Mouse (Mus musculus): ENCODE measurements around the gene Tdrd1.
"Not testable (repeated sequence)": the region's sequence is repeated elsewhere in the genome, so short reads cannot be mapped to it uniquely, and the experiment has no call there.

Tdrd1 gene

DNA sequence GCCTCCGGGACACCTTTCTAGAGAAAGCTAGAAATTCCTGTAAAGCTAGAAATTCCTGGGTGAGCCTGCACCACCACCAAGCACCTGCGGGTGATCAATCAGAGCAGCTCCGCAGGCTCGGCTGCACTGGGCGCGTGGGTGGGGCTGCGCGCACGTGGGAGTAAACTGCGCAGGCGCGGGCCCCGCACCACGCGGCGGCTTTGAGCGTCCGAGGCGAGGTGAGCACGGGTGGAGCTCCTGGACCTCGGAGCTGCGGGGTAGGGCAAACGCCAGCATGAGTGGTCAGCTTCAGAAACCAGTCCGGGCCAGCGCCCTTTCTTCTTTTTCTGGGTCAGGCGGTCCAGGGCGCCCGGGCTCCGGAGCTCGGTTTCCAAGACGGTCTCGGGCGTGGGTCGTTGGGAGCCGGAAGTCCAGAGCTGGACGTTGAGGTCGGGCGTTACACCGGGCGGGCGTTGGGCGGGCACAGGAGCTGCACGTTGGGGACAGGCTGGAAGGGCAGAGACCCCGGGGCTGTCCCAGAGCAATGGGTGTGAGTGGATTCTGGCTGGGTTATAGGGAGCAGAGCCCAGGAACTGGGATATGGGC is at the start of gene Tdrd1:
Gene Tdrd1, plus strand, starts transcription at position 163 of the 585 bp plus-strand sequence.
- DNase-seq (ENCODE audit: low read depth): no peak

DNA sequence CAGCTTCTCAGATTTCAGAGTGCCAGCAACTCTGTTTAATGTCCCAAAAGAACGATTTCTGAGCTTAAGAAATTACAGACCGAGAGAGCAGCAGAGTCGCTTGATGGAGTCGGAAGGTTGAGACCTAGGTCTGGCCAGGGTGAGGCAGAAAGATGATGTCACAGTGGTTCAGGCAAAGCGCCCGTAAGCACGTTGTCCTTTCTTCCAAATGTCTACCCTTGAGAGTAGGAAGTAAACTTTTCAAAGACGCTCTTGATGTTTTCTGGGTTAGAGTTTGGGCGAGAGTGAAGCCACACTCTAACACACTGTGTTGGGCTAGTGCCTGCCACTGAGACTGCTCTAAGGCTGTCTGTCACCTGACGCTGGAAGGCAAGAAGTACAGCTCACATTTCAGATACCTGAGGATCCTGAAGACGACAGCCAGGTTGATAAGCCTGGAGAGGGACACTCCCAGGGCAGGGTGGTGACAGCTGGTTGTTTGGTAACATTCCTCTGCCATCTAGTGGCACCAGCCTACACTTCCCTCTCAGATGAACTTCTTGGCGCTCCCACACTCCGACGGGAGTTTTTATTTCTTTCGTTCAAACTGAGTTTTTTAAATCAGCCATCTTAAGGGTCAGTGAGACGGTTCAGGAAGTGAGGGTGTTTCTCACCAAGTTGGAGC is 49.2 kb upstream of the Tdrd1 start:
- DNase-seq (ENCODE audit: low read depth): peak; percentile 60

DNA sequence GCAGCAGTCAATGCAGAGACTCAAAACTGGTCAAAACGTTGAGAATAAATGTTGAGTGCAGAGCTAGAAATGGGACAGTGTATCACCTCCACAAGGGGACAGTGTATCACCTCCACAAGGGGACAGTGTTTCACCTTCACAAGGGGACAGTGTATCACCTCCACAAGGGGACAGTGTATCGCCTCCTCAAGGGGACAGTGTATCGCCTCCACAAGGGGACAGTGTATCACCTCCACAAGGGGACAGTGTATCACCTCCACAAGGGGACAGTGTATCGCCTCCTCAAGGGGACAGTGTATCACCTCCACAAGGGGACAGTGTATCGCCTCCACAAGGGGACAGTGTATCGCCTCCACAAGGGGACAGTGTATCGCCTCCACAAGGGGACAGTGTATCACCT is 47.5 kb upstream of the Tdrd1 start:
- DNase-seq (ENCODE audit: low read depth): not testable (repeated sequence)

DNA sequence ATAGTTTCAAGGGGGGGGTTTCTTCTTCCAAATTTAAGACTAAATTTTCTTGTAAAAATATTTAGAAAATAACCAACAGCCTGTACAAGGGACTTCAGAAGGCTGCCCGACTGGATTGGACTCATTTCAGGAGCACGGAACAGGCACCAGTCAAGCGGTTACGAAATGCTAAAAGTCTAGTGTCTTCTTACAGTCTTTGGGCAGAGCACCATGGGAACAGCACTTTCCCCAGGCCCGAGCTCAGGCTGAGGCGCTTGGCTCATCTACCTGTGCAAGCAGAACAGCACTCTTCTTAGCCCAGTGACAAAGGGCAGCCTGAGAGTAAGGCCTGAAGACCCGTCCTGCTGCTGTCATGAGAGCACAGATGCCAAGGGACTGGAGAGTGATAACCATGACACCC is 38.1 kb upstream of the Tdrd1 start:
- no peak for DNase-seq (ENCODE audit: low read depth)

DNA sequence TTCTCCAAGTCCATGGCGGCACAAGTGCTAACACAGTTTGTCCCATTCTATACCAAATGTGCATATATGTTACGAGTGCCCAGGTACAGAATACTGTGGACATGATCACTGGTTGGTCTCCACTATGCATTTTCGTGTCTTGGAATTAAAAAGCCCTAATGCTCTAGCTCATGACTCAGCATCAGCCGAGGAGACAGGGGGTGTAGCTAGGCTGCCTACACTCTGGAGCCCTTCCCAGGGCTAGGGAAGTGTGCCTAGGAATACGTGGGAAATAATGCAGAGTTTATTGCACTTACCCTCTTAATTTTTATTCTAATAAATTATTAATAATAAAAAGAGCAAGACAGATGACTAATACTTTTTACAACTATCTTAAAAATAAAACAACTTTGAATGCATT is 37.1 kb upstream of the Tdrd1 start:
- DNase-seq (ENCODE audit: low read depth): no peak

DNA sequence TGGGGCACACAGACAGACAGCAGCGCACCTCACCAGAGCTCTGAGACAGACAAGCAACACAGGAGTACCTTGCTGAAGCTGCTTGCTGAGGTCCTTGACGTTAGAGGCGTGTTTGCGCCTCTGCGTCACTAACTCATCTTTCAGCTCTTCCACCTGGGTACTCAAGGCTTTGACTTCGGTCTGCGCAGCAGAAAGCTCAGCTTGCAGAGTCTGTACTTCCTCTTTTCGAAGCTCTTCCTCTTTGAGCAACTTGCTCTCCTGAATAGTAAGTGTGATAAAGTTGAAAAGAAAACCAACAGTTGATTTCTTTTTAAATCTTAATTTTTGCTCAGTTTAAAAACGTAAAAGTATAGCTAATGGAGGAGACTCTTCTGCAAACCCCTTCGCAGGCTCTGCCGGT is 28.6 kb upstream of the Tdrd1 start:
- DNase-seq (ENCODE audit: low read depth): no peak

DNA sequence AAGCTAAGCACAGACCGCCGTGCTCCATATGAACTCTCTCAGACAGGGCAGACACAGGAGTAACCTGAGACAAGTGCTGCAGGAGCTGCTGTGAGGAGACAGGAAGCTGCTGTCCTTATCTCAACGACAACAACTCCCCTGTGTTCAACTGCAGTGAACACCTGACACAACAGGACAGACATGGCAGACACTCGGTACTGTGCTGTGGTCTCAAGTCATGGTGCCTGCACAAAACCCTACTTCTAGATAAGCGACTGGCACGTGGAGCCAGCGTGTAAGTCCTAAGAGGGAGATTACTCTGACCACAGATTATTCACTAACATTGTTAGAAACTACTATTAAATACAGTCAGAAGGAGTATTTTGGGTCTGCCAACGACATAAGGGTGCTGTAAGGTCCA is 25.8 kb upstream of the Tdrd1 start:
- DNase-seq (ENCODE audit: low read depth): no peak

DNA sequence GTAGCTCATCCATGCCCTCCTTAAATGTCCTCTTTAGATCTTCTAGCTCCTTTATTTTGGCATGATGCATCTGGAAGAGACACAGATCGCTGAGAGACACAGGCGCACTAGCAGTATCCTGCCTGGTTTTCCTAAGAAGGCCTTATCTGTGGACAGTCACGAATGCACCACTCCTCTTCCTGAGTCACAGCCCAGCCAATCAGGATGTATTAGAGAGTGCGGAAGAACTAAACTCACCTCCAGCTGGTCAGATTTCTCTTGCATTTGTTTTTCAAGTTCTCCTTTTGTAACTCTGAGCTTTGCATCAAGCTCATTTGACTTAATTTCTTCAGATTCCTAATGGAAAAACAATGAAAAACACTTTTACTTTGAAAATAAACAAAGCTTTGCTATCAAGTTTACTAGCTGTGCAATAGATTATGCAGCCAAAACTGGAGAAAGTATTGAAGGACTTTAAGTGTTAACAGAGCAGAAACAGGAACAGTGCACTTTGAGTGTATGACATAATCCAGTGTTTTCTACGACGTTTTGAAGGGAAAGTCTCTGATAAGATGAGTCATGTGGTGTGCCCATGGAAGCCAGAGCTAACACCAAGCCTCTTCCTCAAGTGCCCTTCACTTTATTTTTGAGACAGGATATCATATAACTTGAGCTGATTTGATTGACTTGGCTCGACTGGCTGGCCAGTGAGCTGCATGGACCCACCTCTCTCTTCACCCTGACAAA is 24.9 kb upstream of the Tdrd1 start:
- no peak for DNase-seq (ENCODE audit: low read depth)

DNA sequence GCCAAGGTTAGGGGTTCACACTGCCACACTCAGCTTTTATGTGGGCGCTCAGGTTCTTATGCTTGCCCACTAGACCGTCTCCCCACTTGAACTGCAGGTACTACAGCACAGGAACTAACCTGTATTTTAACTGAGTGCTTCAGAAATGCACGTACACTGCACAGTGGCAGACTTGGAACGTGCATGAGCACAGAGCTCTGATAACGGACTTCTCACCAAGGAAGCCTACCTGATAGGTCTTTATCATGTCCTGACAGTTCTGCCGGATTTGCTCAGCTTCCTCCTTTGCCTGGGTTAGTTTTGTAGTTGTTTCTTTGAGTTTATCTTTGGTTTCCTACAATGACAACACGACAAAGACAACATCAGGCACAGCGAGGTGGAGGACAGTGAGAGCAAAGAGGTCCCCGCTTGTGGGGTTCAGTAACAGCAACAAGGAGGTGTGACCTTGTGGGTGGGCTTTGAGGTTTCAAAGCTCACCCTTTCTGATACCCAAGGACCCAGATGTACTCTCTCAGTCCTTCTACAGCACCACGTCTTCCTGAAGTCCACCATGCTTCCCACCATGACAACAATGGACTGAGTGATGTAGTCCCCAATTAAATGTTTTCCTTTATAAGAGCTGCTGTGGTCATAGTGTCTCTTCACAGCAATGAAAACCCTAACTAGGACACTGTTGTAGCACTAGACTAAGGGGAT is 24.2 kb upstream of the Tdrd1 start:
- DNase-seq (ENCODE audit: low read depth): no peak

DNA sequence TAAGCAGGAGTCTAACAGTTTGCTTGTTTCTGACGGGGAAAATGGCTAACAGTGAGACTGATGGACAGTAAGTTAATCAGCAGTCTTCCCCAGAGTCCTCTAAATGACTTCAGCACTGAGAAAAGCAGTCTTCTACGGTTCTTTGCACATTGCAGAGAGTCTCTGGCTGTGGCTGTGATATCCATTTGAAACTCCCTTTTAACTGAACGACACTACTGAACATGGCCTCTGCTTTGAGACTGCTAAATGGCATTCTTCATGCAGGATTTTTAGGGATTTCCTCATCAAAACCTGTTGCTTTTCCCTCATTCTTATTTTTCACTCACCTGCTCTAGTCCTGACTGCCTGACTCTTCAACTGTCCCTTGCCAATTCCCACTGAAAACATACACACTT is 23.7 kb upstream of the Tdrd1 start:
- no peak for DNase-seq (ENCODE audit: low read depth)

DNA sequence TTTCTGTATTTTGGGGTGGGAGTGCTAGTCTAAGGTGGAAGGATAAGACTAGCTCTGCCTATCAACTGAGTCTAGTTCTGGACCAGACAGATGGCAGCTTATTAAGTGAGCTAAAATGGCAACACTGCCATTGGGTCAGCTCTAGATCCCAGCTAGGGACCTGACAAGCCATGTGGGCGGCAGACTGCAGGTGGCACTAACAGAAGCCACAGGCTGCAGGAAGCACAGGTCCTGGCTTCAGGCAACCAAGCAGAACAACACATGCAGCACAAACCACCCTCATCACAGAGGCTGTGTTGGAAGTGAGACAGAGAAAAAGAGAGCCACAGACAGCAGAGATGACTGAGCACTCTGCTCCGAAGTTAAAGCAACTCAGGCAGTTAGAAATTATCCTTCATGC is 20.6 kb upstream of the Tdrd1 start:
- no peak for DNase-seq (ENCODE audit: low read depth)

DNA sequence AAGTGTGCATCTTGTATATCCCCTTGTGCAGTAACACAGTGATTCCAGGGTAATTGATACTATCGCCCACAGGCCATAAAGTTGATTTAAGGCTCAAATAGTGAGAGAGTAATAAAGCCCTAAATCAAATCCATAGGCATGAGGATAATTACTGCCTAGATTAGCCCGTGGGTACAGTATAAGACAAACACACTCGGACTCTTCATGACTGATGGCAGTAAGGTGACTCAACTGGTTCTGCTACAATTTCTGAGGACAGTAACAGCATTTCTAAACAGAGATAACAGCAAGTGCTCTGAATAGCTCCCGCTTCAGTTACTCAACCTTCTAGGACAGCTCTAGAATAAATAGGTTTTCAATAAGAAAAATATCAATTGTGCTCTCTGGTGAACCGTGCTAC is 18.9 kb upstream of the Tdrd1 start:
- no peak for DNase-seq (ENCODE audit: low read depth)

DNA sequence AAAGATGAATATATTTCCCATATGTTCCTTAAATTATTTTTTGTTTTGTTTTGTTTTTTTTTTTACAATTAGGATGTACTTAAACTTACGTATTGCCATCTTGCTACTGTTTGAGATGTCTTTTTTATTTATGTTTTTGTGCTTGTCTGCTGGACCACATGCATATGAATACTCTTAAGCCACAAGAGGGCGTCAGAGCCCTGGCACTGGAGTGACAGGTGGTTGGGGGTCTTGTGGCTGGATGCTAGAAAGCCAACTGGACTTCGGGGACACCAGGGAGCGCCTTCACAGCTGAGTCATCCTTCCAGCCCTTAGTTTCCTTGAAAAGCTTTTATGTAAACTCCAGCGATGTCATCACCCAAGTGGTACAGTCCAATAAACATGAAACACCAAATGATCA is 17.2 kb upstream of the Tdrd1 start:
- no peak for DNase-seq (ENCODE audit: low read depth)

DNA sequence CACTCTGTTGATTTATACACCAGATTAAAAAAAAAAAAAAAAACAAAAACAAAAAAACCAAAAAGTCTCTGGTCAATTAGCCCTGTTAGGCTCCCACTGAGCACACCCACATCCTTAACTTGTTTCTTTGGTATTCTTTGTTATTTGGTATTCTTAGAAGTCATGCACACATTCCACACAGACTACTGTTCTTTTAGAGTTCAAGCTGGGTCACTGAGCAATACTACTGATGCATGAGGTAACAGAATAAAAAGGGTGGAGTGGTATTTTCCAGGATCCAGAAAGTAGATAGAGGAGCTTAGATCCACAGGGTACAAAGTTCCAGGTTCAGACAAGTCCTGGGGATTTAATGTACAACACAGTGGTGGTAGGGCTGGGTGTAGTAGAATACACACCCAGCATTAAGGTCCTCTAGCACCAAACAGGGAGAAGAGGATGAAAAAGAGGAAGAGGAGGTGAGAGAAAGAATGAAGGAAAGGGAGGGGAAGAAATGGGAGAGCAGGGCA is 15.3 kb upstream of the Tdrd1 start:
- no peak for DNase-seq (ENCODE audit: low read depth)

DNA sequence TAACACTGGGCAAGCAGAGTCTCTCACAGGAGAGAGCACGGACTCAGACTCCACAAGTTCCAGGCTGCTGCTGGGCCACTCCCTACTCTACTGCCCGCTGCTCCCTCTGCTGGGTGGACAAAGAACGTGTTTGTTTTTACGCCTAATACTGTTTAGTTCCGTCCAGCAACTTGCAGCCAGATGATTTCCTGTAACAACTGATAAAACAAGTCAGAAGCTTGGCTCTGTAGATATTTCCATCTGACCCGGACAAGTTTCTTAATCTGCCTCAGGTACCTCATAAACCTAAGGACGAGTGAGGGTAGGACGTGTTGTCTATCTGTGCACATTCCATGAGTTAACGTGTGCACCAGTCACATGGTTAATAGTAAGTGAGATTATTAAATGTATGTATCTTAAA is 14.4 kb upstream of the Tdrd1 start:
- peak; percentile 11 for DNase-seq (ENCODE audit: low read depth)

DNA sequence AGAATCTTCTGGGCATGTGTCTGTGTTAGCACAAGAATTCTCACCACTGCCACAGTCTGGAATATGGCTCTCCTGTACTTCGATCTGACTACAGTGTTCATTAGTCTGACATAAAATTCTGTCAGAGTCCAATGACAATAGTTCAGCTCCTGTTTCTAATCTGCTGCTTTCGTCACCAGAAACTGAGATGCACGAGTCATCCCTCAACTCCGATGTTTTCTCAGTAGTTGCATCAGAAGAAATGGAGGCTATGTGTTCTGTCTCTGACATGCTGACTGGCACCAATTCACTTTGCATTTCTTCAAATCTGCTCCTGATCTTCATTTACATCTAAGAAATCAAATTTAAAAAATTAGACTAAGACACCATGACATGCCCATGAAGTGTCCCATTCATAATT is 12.6 kb upstream of the Tdrd1 start:
- no peak for DNase-seq (ENCODE audit: low read depth)

DNA sequence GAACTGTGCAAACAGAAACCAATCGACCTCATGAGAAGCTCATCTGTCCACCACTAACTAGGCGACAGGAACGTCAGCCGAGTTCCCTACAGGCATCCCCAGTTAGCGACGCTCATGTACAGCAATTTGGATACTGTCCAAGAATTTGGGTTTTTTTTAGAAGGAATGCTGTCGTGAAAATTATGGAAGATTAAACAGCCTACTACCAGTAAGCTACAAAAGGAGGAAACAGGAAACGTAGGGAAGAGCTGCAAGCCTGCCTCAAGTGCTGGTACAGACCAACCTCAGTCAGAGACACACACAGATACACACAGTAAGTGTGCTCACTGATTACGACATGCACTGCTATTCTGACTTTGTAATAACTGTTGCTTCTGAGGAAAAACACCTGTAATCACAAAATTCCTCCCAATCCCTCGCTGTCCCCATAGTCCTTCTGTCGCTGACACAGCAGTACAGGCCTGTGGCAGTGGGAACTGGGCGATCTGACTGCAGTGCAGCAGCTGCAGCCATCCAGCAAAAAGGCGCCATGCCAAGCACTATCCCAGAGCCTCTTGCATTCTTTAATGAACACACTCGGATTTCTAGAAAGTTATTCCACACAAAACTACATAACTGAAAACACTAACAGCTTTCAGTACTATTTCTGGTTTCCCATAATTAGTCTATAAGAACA is 8.0 kb upstream of the Tdrd1 start:
- DNase-seq (ENCODE audit: low read depth): no peak

DNA sequence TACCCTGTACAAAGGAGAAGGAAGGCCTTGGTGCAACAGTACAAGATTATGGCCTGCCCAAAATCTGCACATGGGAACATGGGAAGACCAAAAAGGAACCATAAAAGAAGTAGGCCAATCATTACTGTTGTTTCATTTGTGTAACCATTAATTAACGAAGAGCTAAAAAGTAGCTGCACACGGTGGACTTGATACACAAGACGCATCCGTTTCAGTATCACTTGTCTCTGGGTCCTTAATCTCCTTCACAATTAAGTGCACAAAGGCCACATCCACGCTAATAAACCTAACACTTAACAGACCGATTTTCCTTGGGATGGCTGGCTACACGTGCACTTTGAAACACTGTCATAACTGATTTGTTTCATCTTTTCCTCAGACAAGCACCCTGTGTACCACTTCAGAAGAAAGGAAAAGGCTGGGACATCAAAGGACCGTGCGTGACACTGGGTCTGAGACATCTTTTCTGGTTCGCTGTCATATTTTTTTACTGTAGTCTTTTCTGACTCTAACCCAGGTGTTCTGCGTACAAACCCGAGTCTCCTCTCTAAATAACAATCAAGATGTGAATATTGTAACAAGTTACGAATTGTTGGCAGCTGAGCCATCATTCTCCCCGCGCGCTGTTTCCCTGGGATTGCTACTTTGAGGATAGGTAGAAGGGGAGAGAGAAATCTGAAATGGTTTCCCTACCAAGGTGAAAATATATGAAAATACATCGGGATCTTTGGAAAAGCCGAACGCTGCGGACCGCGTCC is 4.8 kb upstream of the Tdrd1 start:
- peak; percentile 76 for DNase-seq (ENCODE audit: low read depth)

DNA sequence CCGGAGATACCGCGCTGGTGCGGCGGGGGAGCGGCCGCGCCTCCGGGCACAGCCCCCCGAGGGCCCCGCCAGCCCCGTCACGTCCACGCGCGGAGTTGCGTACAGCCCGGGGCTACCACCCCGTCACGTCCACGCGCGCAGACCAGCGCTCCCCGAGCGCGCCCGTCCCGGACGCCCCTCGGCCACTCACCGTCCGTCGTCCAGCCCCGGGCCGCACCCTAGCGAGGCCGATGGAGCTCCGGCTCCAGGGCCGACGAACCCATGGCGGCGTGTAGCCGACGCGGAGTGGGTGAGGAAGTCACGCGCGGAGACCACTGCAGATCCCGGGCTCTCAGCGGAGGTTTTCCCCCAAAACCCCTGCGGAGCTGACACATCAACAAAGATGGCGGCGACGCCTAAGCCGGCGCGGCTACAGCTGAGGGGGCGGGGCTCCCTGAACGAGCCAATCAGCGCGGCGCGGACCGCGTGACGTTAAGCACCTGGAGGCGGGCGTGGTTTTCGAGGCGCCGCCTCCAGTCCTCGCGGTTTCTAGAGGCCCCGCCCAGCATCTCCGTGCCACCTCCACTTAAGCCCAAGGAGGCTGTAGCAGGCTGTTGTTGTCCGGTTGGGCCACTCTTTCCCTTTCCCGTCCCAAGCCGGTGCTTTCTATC is 4.1 kb upstream of the Tdrd1 start, which contains the start of gene Ccdc186:
Gene Ccdc186, minus strand, starts transcription at position 393 of the 650 bp plus-strand sequence.
- peak; percentile 97 for DNase-seq (ENCODE audit: low read depth)

DNA sequence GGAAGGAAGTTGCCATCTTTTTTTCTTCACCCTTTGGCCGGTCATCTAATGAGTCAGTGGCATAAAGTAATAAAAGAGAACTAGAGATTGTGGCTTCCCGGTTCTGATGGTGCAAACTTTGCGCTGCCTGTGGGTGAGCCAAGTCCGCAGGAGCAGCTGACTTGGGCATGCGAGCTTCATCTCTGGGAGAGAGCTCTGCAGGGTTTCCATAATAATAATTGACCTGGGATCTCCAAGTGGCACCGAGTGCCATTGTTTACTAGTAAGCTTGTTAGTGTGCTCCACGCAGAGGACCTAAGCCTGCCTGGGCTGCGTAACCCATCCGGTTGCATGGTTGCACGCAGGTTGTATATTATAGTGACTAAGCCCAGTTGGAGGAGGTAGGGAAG is 3.6 kb upstream of the Tdrd1 start:
- no peak for DNase-seq (ENCODE audit: low read depth)

DNA sequence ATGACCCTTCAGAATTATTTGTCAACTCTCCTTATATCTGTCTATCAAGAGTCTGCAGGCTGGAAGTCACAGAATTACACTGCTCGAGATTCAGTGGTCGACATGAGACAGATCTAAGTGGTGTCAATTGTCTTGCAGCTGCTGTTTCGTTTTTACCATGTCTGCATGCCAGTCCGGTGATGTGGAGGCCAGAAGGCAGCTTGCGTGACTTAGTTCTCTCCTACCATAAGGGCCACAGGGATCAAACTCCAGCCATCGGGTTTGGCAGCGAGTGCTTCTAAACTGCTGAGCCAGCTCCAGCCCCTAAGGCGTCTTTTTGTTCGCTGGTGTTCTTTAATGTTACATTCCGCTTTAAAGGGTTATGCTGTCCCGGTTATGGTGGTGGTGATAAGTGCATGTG is 2.3 kb downstream of the Tdrd1 start:
- DNase-seq (ENCODE audit: low read depth): no peak

Data from naive thymus-derived CD4-positive, alpha-beta T cell, adult 2 months (primary cell).